Mouse (Mus musculus) retina, postnatal 7 days (tissue): Measurements from ENCODE around the gene Rer1.
A peak's percentile ranks its signal among the peaks of the same experiment; 100 is the strongest.

Experiments
- DNase-seq: peaks from one replicate; pipeline ENCODE4 v3.0.0-alpha.2; 2012; ENCODE audit warnings: low read depth, low spot score

Rer1 gene

DNA sequence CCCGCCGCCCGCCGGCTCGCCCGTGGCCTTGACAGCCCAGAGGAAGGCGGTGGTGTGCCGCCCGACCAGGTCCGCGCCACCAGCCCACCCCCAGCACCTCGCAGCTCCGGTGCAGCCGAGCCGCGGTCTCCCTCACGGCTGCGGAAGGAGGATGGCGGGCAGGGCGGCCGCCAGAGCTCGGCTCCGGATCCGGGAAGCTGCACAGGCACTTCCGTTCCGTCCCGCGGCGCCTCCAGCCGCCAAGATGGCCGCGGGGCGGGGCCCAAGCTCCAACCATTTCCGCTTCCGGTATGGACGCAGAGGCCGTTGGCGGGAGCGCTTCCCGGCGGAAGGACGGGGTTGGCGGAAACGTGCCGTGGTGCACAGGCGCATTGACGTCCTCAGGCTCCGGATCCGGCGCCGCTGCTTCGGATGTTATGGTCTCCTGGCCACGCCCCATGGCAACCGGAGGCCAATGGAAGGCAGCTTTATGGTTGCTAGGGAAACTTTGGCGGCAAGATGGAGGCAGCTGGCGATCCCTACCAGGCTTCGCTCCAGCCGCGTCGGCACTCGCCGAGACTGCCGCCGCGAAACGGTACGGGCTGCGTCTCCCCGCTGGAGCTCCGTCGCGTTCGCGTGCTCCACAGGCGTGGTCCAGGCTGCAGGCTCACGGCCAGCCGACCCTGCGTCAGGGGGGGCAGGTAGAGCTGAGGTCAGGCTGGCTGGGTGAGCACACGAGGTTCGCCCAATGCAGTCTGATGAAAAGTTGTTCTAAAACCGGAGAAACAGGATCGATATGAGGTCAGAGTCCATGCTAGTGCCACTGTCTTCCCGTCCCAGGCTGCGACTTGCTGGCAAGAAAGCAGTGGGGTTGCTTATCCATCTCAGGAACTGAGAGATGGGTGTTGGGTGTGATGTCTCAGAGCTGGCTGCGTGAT lies at the start of gene Rer1, which contains the start of gene Morn1:
Rer1 (minus strand) TSS at position 275 of the 917 bp plus-strand sequence.
Morn1 (plus strand) TSS at position 470 of the 917 bp plus-strand sequence.
- peak; percentile 100 for DNase-seq

- DNase-seq, result no peak
Measured at GRCm38 (mm10) chr4:155134686-155135172, 48.5 kb upstream of the Rer1 start.

DNA sequence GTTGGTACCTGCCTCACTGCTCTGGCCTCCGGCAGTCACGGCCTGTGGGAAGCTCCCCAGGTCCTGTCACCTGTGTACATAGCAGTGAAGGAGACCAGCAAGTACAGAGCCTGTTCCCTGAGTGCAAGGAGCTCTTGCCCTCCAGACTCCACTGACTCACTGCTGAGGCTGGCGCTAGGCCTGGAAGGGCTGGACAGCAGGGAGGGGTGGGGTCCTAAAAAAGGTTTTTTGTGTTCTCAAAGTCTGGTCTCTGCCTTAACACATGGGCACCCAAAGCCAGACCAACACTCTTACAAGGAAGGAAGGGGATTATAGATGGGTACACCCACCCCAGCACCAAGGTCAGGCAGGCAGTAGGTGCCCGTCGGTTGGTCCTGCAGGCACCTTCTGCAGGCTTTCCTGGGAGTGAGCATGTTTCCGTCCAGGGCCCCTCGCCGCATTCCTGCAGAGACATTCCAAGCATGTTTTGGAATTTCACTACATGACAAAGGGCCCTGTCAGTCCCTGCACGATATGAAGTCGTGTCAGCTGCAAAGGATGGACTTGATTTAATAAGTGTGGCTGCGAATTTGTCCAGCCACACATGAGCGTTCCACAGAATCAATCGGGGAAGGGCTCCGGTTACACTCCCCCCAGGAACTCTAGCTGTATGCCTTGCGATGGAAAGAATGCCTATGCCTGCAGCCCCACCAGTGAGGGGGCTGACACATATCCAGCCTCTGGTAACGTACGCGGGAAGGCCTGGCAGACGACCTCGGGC lies 47.7 kb upstream of the Rer1 start:
- DNase-seq, result no peak

- DNase-seq, result no peak
Measured at GRCm38 (mm10) chr4:155133188-155133587, 47.0 kb upstream of the Rer1 start.

DNA sequence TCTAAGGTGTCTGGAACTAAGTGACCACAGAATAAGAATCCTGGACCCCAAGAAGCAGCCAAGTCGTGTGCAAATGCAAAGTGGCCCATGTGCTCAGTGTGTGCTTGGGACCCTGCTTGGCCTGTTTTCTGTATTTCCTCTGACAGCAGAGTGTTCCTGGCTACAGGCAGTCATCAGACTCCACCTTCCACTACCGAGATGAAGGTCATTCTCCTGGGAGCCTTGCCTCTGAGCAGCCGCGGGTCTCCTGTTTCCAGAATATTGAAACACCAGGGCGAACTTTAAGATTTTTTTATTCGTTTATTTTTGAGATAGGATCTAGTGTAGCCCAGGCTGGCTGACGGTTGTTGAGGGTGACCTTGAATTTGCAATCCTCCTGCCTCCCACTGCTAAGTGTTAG lies 44.4 kb upstream of the Rer1 start:
- no peak for DNase-seq

GRCm38 (mm10) chr4:155129996-155130395 lies 43.8 kb upstream of the Rer1 start:
- no peak for DNase-seq

GRCm38 (mm10) chr4:155129132-155129917 lies 43.1 kb upstream of the Rer1 start:
- no peak for DNase-seq

- DNase-seq, result no peak
Measured at GRCm38 (mm10) chr4:155128411-155128810, 42.2 kb upstream of the Rer1 start.

- DNase-seq, result no peak
Measured at GRCm38 (mm10) chr4:155126602-155127372, 40.6 kb upstream of the Rer1 start.

GRCm38 (mm10) chr4:155126194-155126593 lies 40.0 kb upstream of the Rer1 start:
- DNase-seq, result no peak

DNA sequence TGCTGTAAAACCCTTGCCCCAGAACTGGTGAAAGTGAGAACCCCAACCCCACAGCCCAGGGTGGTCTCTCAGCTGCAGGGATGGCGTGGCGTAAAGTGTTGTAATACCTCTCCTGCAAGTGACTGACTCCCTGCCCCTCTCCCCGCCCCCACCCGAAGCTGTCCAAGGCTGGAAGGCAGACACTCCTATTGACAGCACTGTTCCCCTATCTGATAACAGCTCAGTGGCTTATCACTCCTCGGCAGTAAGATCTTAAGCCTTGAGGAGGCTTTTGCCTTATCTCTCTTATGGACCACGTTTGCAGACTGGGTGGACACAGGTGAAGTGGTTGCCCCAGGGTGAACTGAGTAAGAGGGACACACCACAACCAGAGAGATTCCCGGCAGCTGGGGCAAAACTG lies 39.1 kb upstream of the Rer1 start:
- no peak for DNase-seq

DNA sequence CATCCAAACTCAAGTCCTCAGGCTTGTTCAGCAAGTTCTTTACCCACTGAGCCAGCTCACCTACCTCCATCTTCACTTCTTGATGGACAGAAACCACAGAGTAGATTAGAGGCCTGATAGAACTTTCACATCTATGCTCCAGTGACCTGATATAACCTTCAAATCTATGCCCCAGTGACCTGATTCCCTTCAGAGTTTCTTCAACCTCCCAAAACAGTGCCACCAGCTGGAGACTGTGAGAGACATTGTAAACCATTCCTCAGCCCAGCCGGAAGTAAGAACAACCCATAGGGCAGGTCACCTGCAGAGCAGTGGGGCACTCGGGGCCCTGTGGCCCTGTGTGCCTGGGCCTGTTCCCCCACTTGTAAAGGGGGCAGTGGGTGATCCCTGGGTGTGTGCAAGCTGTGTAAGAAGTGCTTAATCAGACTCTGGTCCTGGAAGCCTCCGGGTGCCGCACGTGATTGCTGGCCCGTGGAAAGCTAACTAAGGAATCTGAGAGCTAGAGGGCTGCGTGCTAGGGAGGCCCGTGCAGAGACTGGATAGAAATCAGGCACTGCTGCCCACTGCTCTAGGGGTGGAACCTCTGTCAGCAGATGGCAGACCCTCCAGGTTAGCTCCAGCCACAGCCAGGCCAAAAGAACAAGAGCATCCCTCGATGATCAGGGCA lies 37.8 kb upstream of the Rer1 start:
- DNase-seq, result no peak

DNA sequence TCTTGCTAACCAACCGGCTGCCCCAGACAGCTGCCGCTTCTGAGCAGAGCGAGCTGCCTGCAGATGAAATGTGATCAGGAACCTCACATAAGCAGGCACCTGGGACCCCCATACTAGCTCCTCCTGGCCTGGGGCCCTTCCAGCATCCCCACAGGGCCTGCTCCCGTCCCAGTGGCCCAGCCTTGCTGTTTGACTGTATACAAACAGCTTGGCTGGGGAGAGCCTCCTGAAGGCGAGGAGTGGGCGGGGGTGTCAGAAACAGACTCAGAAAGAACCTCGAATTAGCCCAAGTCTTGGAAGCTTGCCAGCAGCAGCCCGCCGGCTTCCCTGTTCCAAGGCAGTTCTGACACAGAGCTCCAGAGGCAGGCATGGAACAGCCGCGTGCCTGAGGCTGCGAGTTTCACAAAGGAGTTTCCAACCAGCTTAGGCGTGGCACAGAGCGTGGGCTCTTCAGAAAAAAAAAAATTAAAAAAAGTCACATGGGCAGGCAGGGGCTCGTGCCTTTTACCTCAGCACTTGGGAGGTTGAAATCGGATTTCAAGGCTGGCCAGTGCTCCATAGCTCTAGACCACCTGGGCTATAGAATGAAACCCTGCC lies 36.4 kb upstream of the Rer1 start:
- DNase-seq, result no peak

GRCm38 (mm10) chr4:155121915-155122443 lies 35.8 kb upstream of the Rer1 start:
- no peak for DNase-seq

DNA sequence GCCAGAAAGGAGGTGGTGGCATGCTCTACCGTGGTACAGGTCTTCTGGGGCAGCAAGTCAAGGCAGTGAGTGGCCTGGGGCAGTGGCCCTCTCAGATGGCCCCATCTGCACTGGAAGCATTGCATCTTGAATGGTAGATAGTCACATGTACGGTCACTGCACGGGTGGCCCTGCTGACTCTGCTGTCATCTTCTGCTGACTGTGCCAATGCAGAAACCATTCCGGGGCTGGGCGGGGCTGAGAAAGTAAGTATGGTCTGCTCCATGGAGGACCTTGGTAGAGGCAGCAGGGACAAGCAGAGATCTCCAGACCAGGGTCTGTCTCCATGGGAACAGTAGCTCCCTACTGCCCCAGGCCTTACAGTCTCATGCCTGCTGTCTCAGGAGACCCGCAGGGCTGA lies 35.0 kb upstream of the Rer1 start:
- DNase-seq, result no peak

GRCm38 (mm10) chr4:155120583-155120982 lies 34.4 kb upstream of the Rer1 start:
- no peak for DNase-seq

GRCm38 (mm10) chr4:155120038-155120437 lies 33.9 kb upstream of the Rer1 start:
- DNase-seq, result no peak

- no peak for DNase-seq
Measured at GRCm38 (mm10) chr4:155118278-155118677, 32.1 kb upstream of the Rer1 start.

GRCm38 (mm10) chr4:155117396-155117978 lies 31.3 kb upstream of the Rer1 start:
- no peak for DNase-seq
